Mouse (Mus musculus): ENCODE results near the gene Cbfb.

GRCm38 (mm10) chr8:105192182-105192581, 21.7 kb downstream of the Cbfb start:
- TF ChIP-seq CTCF (IDR thresholded peaks at IDR 0.05; ENCODE audit: control insufficient read depth, insufficient read depth, low read length), result no peak
- TF ChIP-seq POLR2A (IDR thresholded peaks at IDR 0.05; ENCODE audit: borderline replicate concordance, control insufficient read depth, low read depth, low read length), result no peak

All from bone marrow, adult 2 months (tissue).